Mouse (Mus musculus) forebrain, embryonic 16.5 days (tissue): ENCODE results near the gene Etv5. TPM values are rescaled to one million over a fixed set of nuclear protein-coding genes. Genes with fewer than 3 reads are reported as not detected.
"Not testable (repeated sequence)": the region's sequence is repeated elsewhere in the genome, so short reads cannot be mapped to it uniquely, and the experiment has no call there.

Experiments used
- ATAC-seq: fragments of 200-750 bp; cut with Nextera tagmentation; 2 replicates; pipeline ENCODE4 v1.8.0; 2017; ENCODE audit warnings: mild to moderate bottlenecking, moderate library complexity
- H3K27ac ChIP-seq: fragments of 300-500 bp; sonication (generic); 2 replicates; pipeline ENCODE4 v1.5.1; 2014; ENCODE audit warnings: low read length, control low read depth
- H3K27me3 ChIP-seq: fragments of 300-500 bp; sonication (generic); replicated peaks from 2 replicates; pipeline ENCODE4 v1.6.1; 2014; ENCODE audit warnings: low read length; ENCODE audit not compliant: control insufficient read depth, insufficient read depth
- H3K36me3 ChIP-seq: fragments of 300-500 bp; sonication (generic); 2 replicates; pipeline ENCODE4 v1.6.1; 2014; ENCODE audit not compliant: control insufficient read depth, insufficient read depth
- H3K4me1 ChIP-seq: fragments of 300-500 bp; sonication (generic); replicated peaks from 2 replicates; pipeline ENCODE4 v1.6.1; 2014; ENCODE audit warnings: low read length; ENCODE audit not compliant: control insufficient read depth, insufficient read depth
- H3K4me2 ChIP-seq: fragments of 300-500 bp; sonication (generic); 2 replicates; pipeline ENCODE4 v1.6.1; 2014; ENCODE audit warnings: mild to moderate bottlenecking, low read length, control low read depth
- H3K4me3 ChIP-seq: fragments of 300-500 bp; sonication (generic); replicated peaks from 2 replicates; pipeline ENCODE4 v1.5.1; 2014; ENCODE audit warnings: mild to moderate bottlenecking, low read length, control low read depth
- H3K9ac ChIP-seq: fragments of 300-500 bp; sonication (generic); replicated peaks from 2 replicates; pipeline ENCODE4 v1.6.1; 2014; ENCODE audit warnings: low read depth, low read length, control low read depth
- H3K9me3 ChIP-seq: fragments of 300-500 bp; sonication (generic); 2 replicates; pipeline ENCODE4 v1.6.1; 2016; ENCODE audit warnings: low read length; ENCODE audit not compliant: control insufficient read depth
- WGBS: fragments of 180-500 bp; shearing (Covaris S2); extraction: QIAGEN DNeasy Blood & Tissue Kit; methylation state at CpG from one replicate; pipeline ENCODE4 v1.1.7; 2014; 5-methylcytosine and 5-hydroxymethylcytosine counted together
- polyA plus RNA-seq: library from polyadenylated mRNA; unstranded; fragments of >200 nt; fragmentation: Nextera tagmentation; extraction: Ambion mirVana; gene quantifications from 2 replicates; pipeline ENCODE4 v1.2.1, GENCODE M21; 2015

Etv5 gene
- polyA plus RNA-seq, 1 experiment from 2014 or later, result 25.4 TPM

DNA sequence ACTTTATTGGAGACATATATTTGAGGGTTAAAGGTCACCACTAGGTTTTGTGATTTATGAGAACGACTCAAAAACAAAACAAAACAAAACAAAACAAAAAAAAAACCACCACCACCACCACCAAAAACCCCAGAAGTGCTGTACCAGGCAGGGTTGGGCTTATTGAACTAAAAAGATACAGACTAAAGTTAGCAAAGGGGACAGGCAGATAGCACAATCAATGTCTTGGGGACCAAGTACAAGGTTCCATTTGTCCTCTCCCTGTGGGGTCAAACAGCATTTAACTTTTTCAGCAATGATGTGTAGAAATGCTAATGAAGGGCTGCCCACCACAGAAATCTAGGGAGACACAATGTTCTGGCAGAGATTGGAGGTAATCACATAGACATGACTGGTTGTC lies 67.3 kb downstream of the Etv5 start:
- Histone ChIP-seq H3K27me3 (no peaks in the 10 kb centered on the region), H3K9me3 (no peaks in the 10 kb centered on the region), H3K4me3 (no peak overlapping the region), H3K4me2 (no peak overlapping the region), H3K9ac (no peak overlapping the region), H3K4me1 (no peaks in the 10 kb centered on the region), H3K27ac (no peak overlapping the region), H3K36me3 (no peaks in the 10 kb centered on the region)
- WGBS, result 70% methylated on average over 1 of the region's 1 CpGs
- ATAC-seq, result no peak

GRCm38 (mm10) chr16:22367099-22367498 lies 72.4 kb downstream of the Etv5 start:
- Histone ChIP-seq H3K36me3 (no peaks in the 10 kb centered on the region), H3K27ac (no peak overlapping the region), H3K4me3 (no peak overlapping the region), H3K4me2 (no peak overlapping the region), H3K9ac (no peak overlapping the region), H3K4me1 (no peaks in the 10 kb centered on the region), H3K27me3 (no peaks in the 10 kb centered on the region), H3K9me3 (no peaks in the 10 kb centered on the region)
- ATAC-seq, result no peak
- 91% methylated on average over 7 of the region's 7 CpGs for WGBS

DNA sequence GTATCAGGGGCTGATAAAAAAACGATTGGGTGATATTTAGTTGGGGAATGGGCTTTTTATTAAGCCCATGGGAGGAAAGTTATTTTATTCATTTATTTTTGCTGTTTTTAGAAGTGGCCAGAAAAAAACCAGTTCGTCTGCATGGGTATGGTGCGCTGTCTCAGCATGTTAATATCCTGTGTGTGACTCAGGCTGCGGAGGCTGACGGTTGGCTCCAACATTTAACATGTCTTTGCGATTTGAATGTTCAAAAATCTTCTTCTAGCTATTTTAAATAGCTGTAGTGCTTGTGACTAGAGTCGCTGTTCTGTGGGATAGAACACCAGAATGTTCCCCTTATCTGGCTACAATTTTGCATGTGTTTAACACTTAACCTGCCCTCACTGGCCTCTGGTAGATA lies 73.5 kb downstream of the Etv5 start:
- H3K9ac ChIP-seq, result no peak overlapping the region
- no peaks in the 10 kb centered on the region for H3K36me3 ChIP-seq
- H3K27ac ChIP-seq, result no peak overlapping the region
- 80% methylated on average over 7 of the region's 7 CpGs for WGBS
- H3K27me3 ChIP-seq, result no peaks in the 10 kb centered on the region
- H3K4me3 ChIP-seq, result no peak overlapping the region
- H3K4me2 ChIP-seq, result no peak overlapping the region
- H3K9me3 ChIP-seq, result no peaks in the 10 kb centered on the region
- no peaks in the 10 kb centered on the region for H3K4me1 ChIP-seq
- no peak for ATAC-seq

GRCm38 (mm10) chr16:22365596-22365995 lies 73.9 kb downstream of the Etv5 start:
- no peaks in the 10 kb centered on the region for H3K4me1 ChIP-seq
- WGBS, result 68% methylated on average over 3 of the region's 3 CpGs
- H3K27me3 ChIP-seq, result no peaks in the 10 kb centered on the region
- H3K27ac ChIP-seq, result no peak overlapping the region
- H3K9ac ChIP-seq, result no peak overlapping the region
- no peak overlapping the region for H3K4me2 ChIP-seq
- H3K9me3 ChIP-seq, result no peaks in the 10 kb centered on the region
- H3K36me3 ChIP-seq, result no peaks in the 10 kb centered on the region
- H3K4me3 ChIP-seq, result no peak overlapping the region
- no peak for ATAC-seq

GRCm38 (mm10) chr16:22358701-22359354 lies 80.7 kb downstream of the Etv5 start:
- Histone ChIP-seq H3K27ac (no peak overlapping the region), H3K4me1 (0 out of 2 replicates have a peak, but pooled peaks cover 2% of the 10 kb centered on the region), H3K4me3 (no peak overlapping the region), H3K27me3 (no peaks in the 10 kb centered on the region), H3K4me2 (peak overlapping the region; percentile 22), H3K9me3 (no peaks in the 10 kb centered on the region), H3K36me3 (no peaks in the 10 kb centered on the region), H3K9ac (no peak overlapping the region)
- ATAC-seq, result no peak
- 28% methylated on average over 18 of the region's 18 CpGs for WGBS

DNA sequence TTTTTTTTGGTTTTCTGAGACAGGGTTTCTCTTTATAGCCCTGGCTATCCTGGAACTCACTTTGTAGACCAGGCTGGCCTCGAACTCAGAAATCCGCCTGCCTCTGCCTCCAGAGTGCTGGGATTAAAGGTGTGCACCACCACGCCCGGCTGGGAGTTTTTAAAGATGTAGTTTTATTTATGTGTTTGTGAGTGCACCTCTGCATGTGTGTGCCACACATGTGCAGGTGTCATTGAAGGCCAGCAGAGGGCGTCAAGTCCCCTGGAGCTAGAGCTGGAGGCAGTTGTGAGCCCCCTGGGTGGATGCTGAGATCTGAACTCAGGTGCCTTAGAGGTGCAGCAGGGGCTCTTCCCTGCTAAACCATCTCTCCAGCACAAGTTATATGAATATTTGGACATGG lies 85.3 kb downstream of the Etv5 start:
- 94% methylated on average over 5 of the region's 5 CpGs for WGBS

GRCm38 (mm10) chr16:22353639-22354038 lies 85.9 kb downstream of the Etv5 start:
- no peaks in the 10 kb centered on the region for H3K36me3 ChIP-seq
- no peaks in the 10 kb centered on the region for H3K4me1 ChIP-seq
- 84% methylated on average over 3 of the region's 3 CpGs for WGBS
- H3K9me3 ChIP-seq, result no peaks in the 10 kb centered on the region
- H3K9ac ChIP-seq, result no peak overlapping the region
- H3K27ac ChIP-seq, result no peak overlapping the region
- no peak overlapping the region for H3K4me3 ChIP-seq
- H3K27me3 ChIP-seq, result no peaks in the 10 kb centered on the region
- no peak overlapping the region for H3K4me2 ChIP-seq
- no peak for ATAC-seq

More for the DNA sequence above, 85.3 kb downstream of the Etv5 start:
- H3K4me2 ChIP-seq, H3K9ac ChIP-seq, H3K27ac ChIP-seq, H3K36me3 ChIP-seq, H3K4me3 ChIP-seq, H3K4me1 ChIP-seq, ATAC-seq, H3K9me3 ChIP-seq, H3K27me3 ChIP-seq: not testable (repeated sequence)

DNA sequence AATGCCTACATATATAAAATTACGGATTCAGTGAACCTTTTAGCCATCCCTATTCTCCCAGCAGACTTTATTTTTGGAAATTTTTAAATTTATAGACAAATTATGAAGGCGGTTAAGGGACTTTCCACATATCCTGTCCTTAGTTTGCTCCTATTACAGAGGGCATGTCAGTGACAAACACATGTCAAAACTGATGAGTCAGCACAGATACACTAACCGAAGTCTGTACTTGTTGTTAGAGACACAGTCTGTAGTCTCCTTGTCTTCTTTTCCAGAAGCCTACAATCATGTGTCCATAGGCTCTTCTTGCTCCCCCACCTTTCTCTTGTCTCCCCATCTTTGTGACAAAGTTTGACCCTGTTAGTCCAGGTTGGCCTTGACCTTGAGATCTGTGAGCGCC lies 88.3 kb downstream of the Etv5 start:
- Histone ChIP-seq H3K4me3 (no peak overlapping the region), H3K9me3 (no peaks in the 10 kb centered on the region), H3K27me3 (no peaks in the 10 kb centered on the region), H3K27ac (no peak overlapping the region), H3K4me2 (no peak overlapping the region), H3K4me1 (no peaks in the 10 kb centered on the region), H3K9ac (no peak overlapping the region), H3K36me3 (no peaks in the 10 kb centered on the region)
- no peak for ATAC-seq
- WGBS, result 97% methylated on average over 4 of the region's 4 CpGs

GRCm38 (mm10) chr16:22349798-22350197 lies 89.7 kb downstream of the Etv5 start:
- no peaks in the 10 kb centered on the region for H3K27me3 ChIP-seq
- H3K4me1 ChIP-seq, result no peaks in the 10 kb centered on the region
- no peak overlapping the region for H3K4me2 ChIP-seq
- ATAC-seq, result no peak
- 94% methylated on average over 5 of the region's 5 CpGs for WGBS
- H3K27ac ChIP-seq, result no peak overlapping the region
- no peak overlapping the region for H3K9ac ChIP-seq
- H3K4me3 ChIP-seq, result no peak overlapping the region
- H3K36me3 ChIP-seq, result no peaks in the 10 kb centered on the region
- H3K9me3 ChIP-seq, result no peaks in the 10 kb centered on the region
